Mouse (Mus musculus) lung, postnatal 0 days (tissue): ENCODE measurements at regions not wholly inside any gene's neighbourhood (a gene's known extent, or its start where the extent isn't known, plus 50 kb on each side); places are given as distances from the start of the nearest gene placed in this dataset.
"Not testable (repeated sequence)": the region's sequence is repeated elsewhere in the genome, so short reads cannot be mapped to it uniquely, and the experiment has no call there.

ENCODE experiments used
- CTCF ChIP-seq: IDR thresholded peaks from 2 replicates; pipeline ENCODE4 v1.5.1; 2016; ENCODE audit warnings: antibody characterized with exemption, mild to moderate bottlenecking
- EP300 ChIP-seq: IDR thresholded peaks from 2 replicates; pipeline ENCODE4 v1.6.1; 2016; ENCODE audit warnings: antibody characterized with exemption, mild to moderate bottlenecking, control low read depth

- TF ChIP-seq CTCF, EP300: not testable (repeated sequence)
These were observed 54.3 kb upstream of the Dynlt1c start for GRCm38 (mm10) chr17:6547064-6547760.
